Mouse (Mus musculus) 3T3-L1 (cell line): ENCODE measurements around the gene Hgfac.

Experiments used
- DNase-seq: peaks from one replicate; pipeline ENCODE4 v3.0.0-alpha.2; 2015; ENCODE audit warnings: low read depth, low spot score

The Hgfac gene

GRCm38 (mm10) chr5:35037438-35037837 lies 3.9 kb upstream of the Hgfac start:
- peak; percentile 84 for DNase-seq

GRCm38 (mm10) chr5:35042431-35043109 lies 1.3 kb downstream of the Hgfac start:
- no peak for DNase-seq

- peak; percentile 96 for DNase-seq
Observed at GRCm38 (mm10) chr5:35043110-35043451, 1.8 kb downstream of the Hgfac start.

GRCm38 (mm10) chr5:35050541-35050940 lies 9.2 kb downstream of the Hgfac start:
- peak; percentile 33 for DNase-seq

- DNase-seq = no peak
Observed at GRCm38 (mm10) chr5:35054628-35055027, 13.3 kb downstream of the Hgfac start.

GRCm38 (mm10) chr5:35055076-35055475 lies 13.8 kb downstream of the Hgfac start:
- peak; percentile 54 for DNase-seq

GRCm38 (mm10) chr5:35056604-35057432 lies 15.5 kb downstream of the Hgfac start, which contains the start of gene Dok7:
TSS of gene Dok7 (plus strand) at chr5:35056766.
- DNase-seq = no peak

- DNase-seq = no peak
Observed at GRCm38 (mm10) chr5:35057582-35057981, 16.3 kb downstream of the Hgfac start.

GRCm38 (mm10) chr5:35058216-35058615 lies 16.9 kb downstream of the Hgfac start:
- peak; percentile 32 for DNase-seq

GRCm38 (mm10) chr5:35060098-35060497 lies 18.8 kb downstream of the Hgfac start:
- DNase-seq = no peak

GRCm38 (mm10) chr5:35069841-35070240 lies 28.5 kb downstream of the Hgfac start:
- no peak for DNase-seq

- DNase-seq = no peak
Observed at GRCm38 (mm10) chr5:35070314-35070713, 29.0 kb downstream of the Hgfac start.

GRCm38 (mm10) chr5:35070953-35071352 lies 29.6 kb downstream of the Hgfac start:
- no peak for DNase-seq

GRCm38 (mm10) chr5:35071855-35072254 lies 30.5 kb downstream of the Hgfac start:
- DNase-seq = no peak

GRCm38 (mm10) chr5:35073235-35073634 lies 31.9 kb downstream of the Hgfac start:
- no peak for DNase-seq

GRCm38 (mm10) chr5:35073992-35074391 lies 32.7 kb downstream of the Hgfac start:
- peak; percentile 43 for DNase-seq

- no peak for DNase-seq
Observed at GRCm38 (mm10) chr5:35076369-35076768, 35.1 kb downstream of the Hgfac start.

GRCm38 (mm10) chr5:35079101-35079500 lies 37.8 kb downstream of the Hgfac start:
- DNase-seq = no peak

- DNase-seq = no peak
Observed at GRCm38 (mm10) chr5:35084913-35085312, 43.6 kb downstream of the Hgfac start.

- DNase-seq = peak; percentile 83
Observed at GRCm38 (mm10) chr5:35088785-35089613, 47.7 kb downstream of the Hgfac start.

GRCm38 (mm10) chr5:35089614-35089963 lies 48.3 kb downstream of the Hgfac start:
- no peak for DNase-seq

- DNase-seq = no peak
Observed at GRCm38 (mm10) chr5:35091636-35092035, 50.3 kb downstream of the Hgfac start.
